Mouse (Mus musculus): ENCODE data around the gene Tctex1d1. TPM values are rescaled to one million over a fixed set of nuclear protein-coding genes. Genes with fewer than 3 reads are reported as not detected.

Gene Tctex1d1
- total RNA-seq, 2 experiments from 2014 or later = 15.9 to 16.7 TPM

Other genes starting within 250 kb of the Tctex1d1 start
- 4.2 and 4.6 TPM in 2 replicates for gene Sgip1, start 237.3 kb upstream of the Tctex1d1 start, total RNA-seq (2015)
- gene Sgip1, start 237.3 kb upstream of the Tctex1d1 start, total RNA-seq (2017) = 4.2 and 5.3 TPM in 2 replicates
- not detected in 2 replicates for gene Insl5, start 48.2 kb downstream of the Tctex1d1 start, total RNA-seq (2015)
- not detected in 2 replicates for gene Insl5, start 48.2 kb downstream of the Tctex1d1 start, total RNA-seq (2017)
- 59.8 and 67.6 TPM in 2 replicates for gene Mier1, start 135.8 kb downstream of the Tctex1d1 start, total RNA-seq (2015)
- gene Mier1, start 135.8 kb downstream of the Tctex1d1 start, total RNA-seq (2017) = 54.0 and 72.6 TPM in 2 replicates
- 0.66 and 3.2 TPM in 2 replicates for gene Wdr78, start 135.9 kb downstream of the Tctex1d1 start, total RNA-seq (2015)
- 0.83 and 1.7 TPM in 2 replicates for gene Wdr78, start 135.9 kb downstream of the Tctex1d1 start, total RNA-seq (2017)
- 16.8 and 20.3 TPM in 2 replicates for gene Slc35d1, start 236.6 kb downstream of the Tctex1d1 start, total RNA-seq (2015)
- gene Slc35d1, start 236.6 kb downstream of the Tctex1d1 start, total RNA-seq (2017) = 5.3 and 6.7 TPM in 2 replicates